Mouse (Mus musculus) hindbrain, embryonic 12.5 days (tissue): ENCODE measurements at regions not wholly inside any gene's neighbourhood (a gene's known extent, or its start where the extent isn't known, plus 50 kb on each side); places are given as distances from the start of the nearest gene placed in this dataset.
"Not testable (repeated sequence)": the region's sequence is repeated elsewhere in the genome, so short reads cannot be mapped to it uniquely, and the experiment has no call there.

ENCODE experiments used
- ATAC-seq: fragments of 200-750 bp; cut with Nextera tagmentation; 2 replicates; pipeline ENCODE4 v1.8.0; 2017; ENCODE audit warnings: moderate TSS enrichment; ENCODE audit not compliant: low FRiP score
- H3K27ac ChIP-seq: fragments of 300-500 bp; sonication (generic); 2 replicates; pipeline ENCODE4 v1.5.1; 2016; ENCODE audit warnings: mild to moderate bottlenecking
- H3K27me3 ChIP-seq: fragments of 300-500 bp; sonication (generic); 2 replicates; pipeline ENCODE4 v1.6.1; 2016; ENCODE audit warnings: mild to moderate bottlenecking
- H3K36me3 ChIP-seq: fragments of 300-500 bp; sonication (generic); 2 replicates; pipeline ENCODE4 v1.6.1; 2016; ENCODE audit warnings: mild to moderate bottlenecking
- H3K4me1 ChIP-seq: fragments of 300-500 bp; sonication (generic); 2 replicates; pipeline ENCODE4 v1.6.1; 2016
- H3K4me2 ChIP-seq: fragments of 300-500 bp; sonication (generic); replicated peaks from 2 replicates; pipeline ENCODE4 v1.6.1; 2016; ENCODE audit warnings: mild to moderate bottlenecking
- H3K4me3 ChIP-seq: fragments of 300-500 bp; sonication (generic); 2 replicates; pipeline ENCODE4 v1.5.1; 2016; ENCODE audit warnings: mild to moderate bottlenecking
- H3K9ac ChIP-seq: fragments of 300-500 bp; sonication (generic); 2 replicates; pipeline ENCODE4 v1.6.1; 2016; ENCODE audit warnings: mild to moderate bottlenecking, moderate library complexity
- H3K9me3 ChIP-seq: fragments of 300-500 bp; sonication (generic); replicated peaks from 2 replicates; pipeline ENCODE4 v1.6.1; 2016; ENCODE audit warnings: mild to moderate bottlenecking
- WGBS: fragments of 180-500 bp; shearing (Covaris S2); methylation state at CpG from one replicate; pipeline ENCODE4 v1.1.7; 2016; 5-methylcytosine and 5-hydroxymethylcytosine counted together

GRCm38 (mm10) chr10:22556401-22556800 is 88.4 kb upstream of the Slc2a12 start:
- not testable (repeated sequence) for H3K36me3 ChIP-seq, H3K9me3 ChIP-seq, H3K4me3 ChIP-seq, H3K27me3 ChIP-seq, H3K4me1 ChIP-seq, H3K9ac ChIP-seq, H3K4me2 ChIP-seq, ATAC-seq, H3K27ac ChIP-seq
- WGBS = 92% methylated on average over 2 of the region's 2 CpGs

- WGBS = 73% methylated on average over 16 of the region's 16 CpGs
- not testable (repeated sequence) for H3K4me3 ChIP-seq, ATAC-seq
Observed at GRCm38 (mm10) chr10:22569250-22570010, 75.4 kb upstream of the Slc2a12 start.

GRCm38 (mm10) chr10:22574048-22574447 is 70.8 kb upstream of the Slc2a12 start:
- H3K9me3 ChIP-seq, H3K4me2 ChIP-seq, H3K27me3 ChIP-seq, H3K27ac ChIP-seq, ATAC-seq, H3K36me3 ChIP-seq, H3K9ac ChIP-seq, H3K4me3 ChIP-seq, H3K4me1 ChIP-seq: not testable (repeated sequence)
- 81% methylated on average over 4 of the region's 4 CpGs for WGBS

More at GRCm38 (mm10) chr10:22569250-22570010, 75.4 kb upstream of the Slc2a12 start:
- not testable (repeated sequence) for H3K4me2 ChIP-seq, H3K36me3 ChIP-seq, H3K4me1 ChIP-seq, H3K27ac ChIP-seq, H3K9ac ChIP-seq, H3K27me3 ChIP-seq, H3K9me3 ChIP-seq

- not testable (repeated sequence) for H3K4me2 ChIP-seq, H3K9ac ChIP-seq, H3K27me3 ChIP-seq, H3K36me3 ChIP-seq, H3K9me3 ChIP-seq, H3K4me1 ChIP-seq, H3K27ac ChIP-seq, H3K4me3 ChIP-seq
- WGBS = 16% methylated on average over 3 of the region's 3 CpGs
- peak; percentile 60; the same call in 1 of the 2 replicates for ATAC-seq
Observed at GRCm38 (mm10) chr10:22579426-22579825, 65.4 kb upstream of the Slc2a12 start.

GRCm38 (mm10) chr10:22581300-22581699 is 63.5 kb upstream of the Slc2a12 start:
- H3K27ac ChIP-seq, H3K4me3 ChIP-seq, H3K4me1 ChIP-seq, H3K27me3 ChIP-seq, ATAC-seq, H3K4me2 ChIP-seq, H3K36me3 ChIP-seq, H3K9me3 ChIP-seq, H3K9ac ChIP-seq: not testable (repeated sequence)
- 77% methylated on average over 9 of the region's 9 CpGs for WGBS

DNA sequence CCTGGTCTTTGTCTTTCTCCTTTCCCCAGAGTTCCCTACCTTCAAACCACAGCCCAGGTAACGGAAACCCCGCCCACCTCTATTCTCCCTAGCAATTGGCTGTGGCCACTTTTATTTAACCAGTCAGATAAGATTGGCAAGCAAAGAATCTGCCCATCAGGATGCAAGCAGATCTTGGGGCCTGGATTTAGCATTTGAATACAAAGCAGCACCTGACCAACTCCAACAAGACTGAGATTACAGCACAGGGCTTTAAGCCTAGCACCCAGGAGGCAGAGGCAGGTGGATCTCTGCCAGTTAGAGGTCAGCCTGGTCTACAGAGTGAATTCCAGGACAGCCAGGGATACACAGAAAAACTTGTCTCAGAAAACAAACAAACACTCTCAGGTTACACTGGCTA is 61.5 kb upstream of the Slc2a12 start:
- not testable (repeated sequence) for ATAC-seq, H3K27me3 ChIP-seq, H3K27ac ChIP-seq, H3K4me1 ChIP-seq, H3K4me2 ChIP-seq, H3K36me3 ChIP-seq, H3K9me3 ChIP-seq, H3K9ac ChIP-seq, H3K4me3 ChIP-seq
- WGBS = 90% methylated on average over 2 of the region's 2 CpGs

- not testable (repeated sequence) for H3K9ac ChIP-seq, H3K4me2 ChIP-seq, H3K4me1 ChIP-seq, H3K27me3 ChIP-seq, H3K27ac ChIP-seq, ATAC-seq, H3K4me3 ChIP-seq, H3K36me3 ChIP-seq, H3K9me3 ChIP-seq
- 96% methylated on average over 1 of the region's 1 CpGs for WGBS
Observed at GRCm38 (mm10) chr10:22588587-22588986, 56.2 kb upstream of the Slc2a12 start.

DNA sequence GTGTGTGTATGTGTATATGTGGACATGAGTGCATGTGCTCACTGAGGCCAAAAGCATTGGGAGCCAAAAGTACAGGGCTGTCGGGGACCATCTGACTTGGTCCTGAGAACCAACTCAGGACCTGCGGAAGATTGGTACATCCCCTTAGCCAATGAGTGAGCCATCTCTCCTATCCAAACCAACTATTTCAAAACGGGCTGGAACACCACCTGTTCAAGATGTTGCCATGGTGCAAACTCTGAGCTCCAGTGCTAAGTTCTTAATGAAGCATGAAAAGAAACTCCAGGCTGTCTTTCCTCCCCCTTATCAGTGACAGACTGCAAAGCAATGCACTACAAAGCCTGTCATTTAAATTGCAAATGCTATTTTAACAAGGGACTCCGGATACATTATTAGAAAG is 53.1 kb upstream of the Slc2a12 start:
- H3K27ac ChIP-seq, H3K27me3 ChIP-seq, H3K4me2 ChIP-seq, H3K36me3 ChIP-seq, H3K9me3 ChIP-seq, H3K4me1 ChIP-seq, H3K9ac ChIP-seq, H3K4me3 ChIP-seq: not testable (repeated sequence)
- WGBS = 27% methylated on average over 4 of the region's 4 CpGs
- ATAC-seq = peak; percentile 85

- ATAC-seq = peak; percentile 72
- not testable (repeated sequence) for H3K36me3 ChIP-seq, H3K9me3 ChIP-seq, H3K4me1 ChIP-seq, H3K4me2 ChIP-seq, H3K27me3 ChIP-seq, H3K4me3 ChIP-seq, H3K9ac ChIP-seq
- WGBS = 25% methylated on average over 4 of the region's 4 CpGs
- H3K27ac ChIP-seq = peak overlapping the region; percentile 35; the same call in 1 of the 2 replicates
Observed at GRCm38 (mm10) chr10:22592189-22592603, 52.6 kb upstream of the Slc2a12 start.

GRCm38 (mm10) chr10:22592752-22593151 is 52.1 kb upstream of the Slc2a12 start:
- ATAC-seq = peak; percentile 52; the same call in 1 of the 2 replicates
- H3K9me3 ChIP-seq, H3K4me1 ChIP-seq, H3K27ac ChIP-seq, H3K36me3 ChIP-seq, H3K9ac ChIP-seq, H3K4me2 ChIP-seq, H3K27me3 ChIP-seq, H3K4me3 ChIP-seq: not testable (repeated sequence)
- 62% methylated on average over 6 of the region's 6 CpGs for WGBS
